Mouse (Mus musculus): ENCODE data around the gene Gipc2. TPM values are rescaled to one million over a fixed set of nuclear protein-coding genes. Genes with fewer than 3 reads are reported as not detected.

Gipc2 gene
- polyA plus RNA-seq, 1 experiment, result 36.6 TPM

DNA sequence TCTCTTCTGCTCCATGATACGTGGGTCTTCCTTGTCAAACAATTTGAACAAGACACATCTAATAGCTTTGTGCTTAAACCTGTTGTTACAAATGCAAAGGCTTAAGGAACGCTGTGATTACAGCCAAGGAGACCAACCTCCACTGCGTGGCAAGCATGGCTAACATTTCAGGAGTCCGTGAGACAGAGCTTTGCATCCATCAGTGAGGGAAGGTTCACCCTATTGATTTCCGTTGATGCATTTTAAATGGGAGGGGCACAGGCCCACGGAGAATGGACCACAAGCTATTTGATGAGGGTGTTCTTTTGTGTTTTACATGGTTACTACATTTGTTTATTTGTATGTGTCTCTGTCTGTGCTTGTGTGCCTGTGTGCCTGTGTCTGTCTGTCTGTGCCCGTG, 37.4 kb downstream of the Gipc2 start:
- TF ChIP-seq CTCF (IDR thresholded peaks at IDR 0.05; ENCODE audit: insufficient read depth, low read length) (no peak), POLR2A (IDR thresholded peaks at IDR 0.05; ENCODE audit: borderline replicate concordance, extremely low read depth, low read depth, low read length) (no peak)
- 74% methylated on average over 7 of the region's 7 CpGs for WGBS
- DNase-seq, result no peak
- no peaks in the 10 kb centered on the region for H3K4me1 ChIP-seq (ENCODE audit: control insufficient read depth, insufficient read depth, low read length)
- H3K4me3 ChIP-seq (replicated peaks; ENCODE audit: extremely low read depth, low read depth, low read length), result no peak overlapping the region

DNA sequence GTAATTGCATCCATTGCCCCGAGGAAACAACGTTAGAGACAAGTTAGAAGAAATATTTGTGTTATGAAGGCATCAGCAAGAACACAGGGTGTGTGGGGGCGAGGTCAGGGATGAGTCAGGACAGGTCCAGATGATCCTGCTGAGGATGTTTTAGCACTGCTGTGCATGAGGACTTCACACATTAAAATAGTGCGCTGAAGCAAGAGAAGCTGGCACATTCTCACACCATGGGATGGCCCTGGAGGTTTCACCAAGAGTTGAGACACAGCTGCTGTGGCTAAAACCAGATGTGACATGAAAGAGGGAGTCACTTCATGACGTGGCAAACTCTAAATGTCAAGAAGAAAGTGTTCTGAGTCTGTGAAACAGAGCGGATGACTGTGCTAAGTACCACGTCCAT, 38.9 kb downstream of the Gipc2 start:
- Histone ChIP-seq H3K4me3 (replicated peaks; ENCODE audit: extremely low read depth, low read depth, low read length) (no peak overlapping the region), H3K4me1 (ENCODE audit: control insufficient read depth, insufficient read depth, low read length) (peaks cover 2% of the 10 kb centered on the region; the same call in 1 of the 2 replicates)
- DNase-seq, result no peak
- TF ChIP-seq POLR2A (IDR thresholded peaks at IDR 0.05; ENCODE audit: borderline replicate concordance, extremely low read depth, low read depth, low read length), result no peak
- TF ChIP-seq CTCF (IDR thresholded peaks at IDR 0.05; ENCODE audit: insufficient read depth, low read length), result no peak
- WGBS, result 64% methylated on average over 7 of the region's 7 CpGs

DNA sequence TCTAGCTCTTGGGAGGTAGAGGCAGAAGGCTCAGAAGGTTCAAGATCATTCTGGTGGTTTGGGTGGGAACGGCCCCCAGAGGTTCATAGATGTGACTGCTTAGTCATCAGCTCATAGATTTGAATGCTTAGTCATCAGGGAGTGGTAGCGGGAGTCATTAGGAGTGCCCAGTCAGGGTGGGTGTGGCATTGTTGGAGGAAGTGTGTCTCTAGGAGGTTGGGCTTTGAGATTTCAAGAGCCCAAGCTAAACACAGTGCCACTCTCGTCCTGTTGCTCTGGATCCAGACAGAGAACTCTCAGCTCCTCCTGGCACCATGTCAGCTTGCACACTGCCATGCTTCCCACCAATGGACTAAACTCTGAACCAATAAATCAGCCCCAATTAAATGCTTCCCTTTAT, 43.3 kb downstream of the Gipc2 start:
- Histone ChIP-seq H3K4me3 (replicated peaks; ENCODE audit: extremely low read depth, low read depth, low read length) (no peak overlapping the region), H3K4me1 (ENCODE audit: control insufficient read depth, insufficient read depth, low read length) (peaks cover 2% of the 10 kb centered on the region; the same call in 1 of the 2 replicates)
- no peak for TF ChIP-seq CTCF (IDR thresholded peaks at IDR 0.05; ENCODE audit: insufficient read depth, low read length)
- WGBS, result 23% methylated on average over 3 of the region's 3 CpGs
- peak; percentile 35 for DNase-seq

- TF ChIP-seq POLR2A (IDR thresholded peaks at IDR 0.05; ENCODE audit: borderline replicate concordance, extremely low read depth, low read depth, low read length) (no peak), CTCF (IDR thresholded peaks at IDR 0.05; ENCODE audit: insufficient read depth, low read length) (no peak)
- Histone ChIP-seq H3K4me3 (replicated peaks; ENCODE audit: extremely low read depth, low read depth, low read length) (peak overlapping the region; percentile 1), H3K4me1 (ENCODE audit: control insufficient read depth, insufficient read depth, low read length) (peaks cover 2% of the 10 kb centered on the region; the same call in 1 of the 2 replicates)
- 11% methylated on average over 6 of the region's 6 CpGs for WGBS
- peak; percentile 82 for DNase-seq
These were observed 43.9 kb downstream of the Gipc2 start for GRCm38 (mm10) chr3:152122101-152122500.

- no peak for TF ChIP-seq POLR2A (IDR thresholded peaks at IDR 0.05; ENCODE audit: borderline replicate concordance, extremely low read depth, low read depth, low read length)
- TF ChIP-seq CTCF (IDR thresholded peaks at IDR 0.05; ENCODE audit: insufficient read depth, low read length), result no peak
- WGBS, result 58% methylated on average over 11 of the region's 11 CpGs
- Histone ChIP-seq H3K4me3 (replicated peaks; ENCODE audit: extremely low read depth, low read depth, low read length) (no peak overlapping the region), H3K4me1 (ENCODE audit: control insufficient read depth, insufficient read depth, low read length) (peaks cover 2% of the 10 kb centered on the region; the same call in 1 of the 2 replicates)
- DNase-seq, result no peak
These were observed 44.6 kb downstream of the Gipc2 start for GRCm38 (mm10) chr3:152121169-152122009.

DNA sequence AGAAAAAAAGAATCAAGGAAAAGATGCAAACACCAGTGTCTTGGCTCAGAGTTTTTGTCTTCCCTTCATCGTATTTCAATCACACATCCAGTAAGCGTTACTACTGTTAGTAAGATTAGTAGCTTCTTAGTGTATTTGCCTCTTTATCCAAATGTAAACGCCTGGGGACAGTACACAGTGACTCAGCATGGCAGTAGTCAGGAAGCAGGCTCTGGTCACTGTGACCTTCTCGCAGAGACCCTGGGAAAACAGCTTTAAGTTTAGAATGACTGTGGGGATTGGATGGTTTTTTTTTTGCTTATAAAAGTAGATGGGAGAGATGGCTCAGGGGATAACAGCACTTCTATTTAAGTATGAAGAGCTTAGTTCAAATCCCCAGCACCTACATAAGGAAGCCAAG, 46.0 kb downstream of the Gipc2 start:
- Histone ChIP-seq H3K4me1 (ENCODE audit: control insufficient read depth, insufficient read depth, low read length) (peaks cover 2% of the 10 kb centered on the region; the same call in 1 of the 2 replicates), H3K4me3 (replicated peaks; ENCODE audit: extremely low read depth, low read depth, low read length) (no peak overlapping the region)
- TF ChIP-seq POLR2A (IDR thresholded peaks at IDR 0.05; ENCODE audit: borderline replicate concordance, extremely low read depth, low read depth, low read length) (no peak), CTCF (IDR thresholded peaks at IDR 0.05; ENCODE audit: insufficient read depth, low read length) (no peak)
- DNase-seq, result no peak
- 55% methylated on average over 4 of the region's 4 CpGs for WGBS

DNA sequence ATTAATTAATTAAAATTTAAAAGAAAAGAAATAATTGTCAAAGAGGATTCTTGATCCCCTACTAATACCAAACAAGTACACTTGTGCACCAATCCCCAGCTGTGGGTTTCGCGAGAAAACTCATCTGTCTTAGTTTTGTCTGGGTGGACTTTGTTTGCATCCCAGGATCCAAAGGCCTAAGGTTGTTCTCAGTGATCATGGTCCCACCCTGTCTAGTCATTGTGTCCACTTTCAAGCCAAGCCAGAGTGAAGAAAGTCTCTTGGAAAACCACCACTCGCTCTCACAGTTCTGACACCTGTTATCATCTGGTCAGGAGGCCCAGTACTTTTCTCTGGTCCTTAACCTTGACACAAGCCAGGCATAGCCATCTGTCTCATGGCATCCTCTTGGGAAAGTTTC, 48.1 kb downstream of the Gipc2 start:
- WGBS, result 96% methylated on average over 3 of the region's 3 CpGs
- no peak for DNase-seq
- Histone ChIP-seq H3K4me1 (ENCODE audit: control insufficient read depth, insufficient read depth, low read length) (peaks cover 2% of the 10 kb centered on the region; the same call in 1 of the 2 replicates), H3K4me3 (replicated peaks; ENCODE audit: extremely low read depth, low read depth, low read length) (no peak overlapping the region)
- TF ChIP-seq CTCF (IDR thresholded peaks at IDR 0.05; ENCODE audit: insufficient read depth, low read length) (no peak), POLR2A (IDR thresholded peaks at IDR 0.05; ENCODE audit: borderline replicate concordance, extremely low read depth, low read depth, low read length) (no peak)

DNA sequence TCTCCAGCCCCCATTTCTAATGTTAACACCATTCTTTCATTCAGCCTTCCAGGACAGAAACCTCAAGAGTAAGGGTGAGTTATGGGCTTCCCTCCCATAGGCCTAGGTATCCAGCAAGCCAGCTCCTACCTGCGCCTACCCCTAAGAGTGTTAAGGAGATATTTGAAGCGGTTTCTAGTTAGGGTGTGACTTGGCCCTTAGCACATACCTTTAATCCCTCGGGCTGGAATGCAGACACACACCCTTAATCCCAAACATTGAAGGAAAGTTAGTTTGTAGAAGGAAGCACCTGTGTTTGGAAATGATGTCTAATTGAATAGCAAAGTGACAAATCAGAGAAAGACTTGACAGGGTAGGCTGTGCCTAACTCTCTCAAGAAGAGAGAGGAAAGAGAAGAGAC, 49.9 kb downstream of the Gipc2 start:
- no peak overlapping the region for H3K4me3 ChIP-seq (replicated peaks; ENCODE audit: extremely low read depth, low read depth, low read length)
- TF ChIP-seq POLR2A (IDR thresholded peaks at IDR 0.05; ENCODE audit: borderline replicate concordance, extremely low read depth, low read depth, low read length) (no peak), CTCF (IDR thresholded peaks at IDR 0.05; ENCODE audit: insufficient read depth, low read length) (no peak)
- WGBS, result 62% methylated on average over 3 of the region's 3 CpGs
- no peak for DNase-seq
- no peaks in the 10 kb centered on the region for H3K4me1 ChIP-seq (ENCODE audit: control insufficient read depth, insufficient read depth, low read length)

DNA sequence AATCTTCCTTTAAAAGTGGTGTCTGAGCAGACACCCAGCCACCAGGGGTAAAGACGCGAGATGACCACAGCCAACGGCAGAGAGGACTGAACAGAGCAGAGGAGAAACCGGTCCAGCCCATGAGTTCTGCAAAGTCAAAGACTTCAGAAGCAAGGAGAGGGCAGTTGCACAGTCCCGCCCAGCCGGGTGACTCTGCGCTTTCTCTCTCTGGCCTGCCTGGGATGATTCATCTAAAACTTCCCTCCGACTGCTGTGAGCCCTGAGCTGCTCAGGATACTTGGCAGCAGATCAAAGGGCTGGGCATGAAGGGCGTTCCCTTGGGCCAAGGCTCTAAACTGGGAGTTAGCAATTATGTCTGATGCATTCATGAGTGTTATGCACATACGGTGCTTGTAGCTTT, 51.2 kb downstream of the Gipc2 start:
- 2% methylated on average over 10 of the region's 10 CpGs for WGBS

DNA sequence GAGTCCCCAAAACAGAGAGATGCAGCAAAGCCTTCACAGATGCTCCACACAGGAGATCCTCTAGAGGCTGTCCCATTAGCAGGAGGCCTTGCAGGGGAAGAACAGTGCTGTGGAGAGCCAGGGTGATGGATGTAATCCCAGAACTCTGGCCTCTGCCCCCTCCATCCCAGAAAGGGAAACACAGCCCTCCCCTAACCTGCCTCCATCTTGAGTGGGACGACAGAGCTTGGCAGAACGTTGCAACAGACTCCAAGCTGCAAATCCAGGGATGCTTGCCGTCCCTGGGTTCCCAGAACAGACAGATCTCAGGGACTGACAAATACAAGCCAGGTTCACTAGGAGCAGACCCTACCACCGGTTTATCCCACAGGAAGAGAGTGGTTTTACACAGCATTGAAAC, 51.8 kb downstream of the Gipc2 start:
- DNase-seq, result no peak
- 45% methylated on average over 4 of the region's 4 CpGs for WGBS
- no peak overlapping the region for H3K4me3 ChIP-seq (replicated peaks; ENCODE audit: extremely low read depth, low read depth, low read length)
- TF ChIP-seq CTCF (IDR thresholded peaks at IDR 0.05; ENCODE audit: insufficient read depth, low read length) (no peak), POLR2A (IDR thresholded peaks at IDR 0.05; ENCODE audit: borderline replicate concordance, extremely low read depth, low read depth, low read length) (no peak)
- no peaks in the 10 kb centered on the region for H3K4me1 ChIP-seq (ENCODE audit: control insufficient read depth, insufficient read depth, low read length)

More for the DNA sequence above, 51.2 kb downstream of the Gipc2 start:
- Histone ChIP-seq H3K4me3 (replicated peaks; ENCODE audit: extremely low read depth, low read depth, low read length) (no peak overlapping the region), H3K4me1 (ENCODE audit: control insufficient read depth, insufficient read depth, low read length) (no peaks in the 10 kb centered on the region)
- peak; percentile 74 for DNase-seq
- TF ChIP-seq POLR2A (IDR thresholded peaks at IDR 0.05; ENCODE audit: borderline replicate concordance, extremely low read depth, low read depth, low read length) (no peak), CTCF (IDR thresholded peaks at IDR 0.05; ENCODE audit: insufficient read depth, low read length) (no peak)
